Mouse (Mus musculus) left cerebral cortex, adult 9 months (tissue): ENCODE measurements around the gene Cobll1.

ENCODE experiments used
- DNase-seq, 2 experiments: peaks; one replicate each; pipeline ENCODE4 v3.0.0; 2022; ENCODE audit warnings: low spot score in 2 of 2

The Cobll1 gene

GRCm38 (mm10) chr2:65093990-65094389 is 145.2 kb downstream of the Cobll1 start:
- peak in 1 of 2 experiments; percentile 26 for DNase-seq

GRCm38 (mm10) chr2:65090986-65091385 is 148.2 kb downstream of the Cobll1 start:
- no peak for DNase-seq

GRCm38 (mm10) chr2:65087197-65087596 is 152.0 kb downstream of the Cobll1 start:
- DNase-seq, result no peak

GRCm38 (mm10) chr2:65083411-65083810 is 155.8 kb downstream of the Cobll1 start:
- no peak for DNase-seq

GRCm38 (mm10) chr2:65077544-65077943 is 161.7 kb downstream of the Cobll1 start:
- DNase-seq, result no peak

- DNase-seq, result no peak
Observed at GRCm38 (mm10) chr2:65075840-65076239, 163.4 kb downstream of the Cobll1 start.

- no peak for DNase-seq
Observed at GRCm38 (mm10) chr2:65075431-65075830, 163.8 kb downstream of the Cobll1 start.

- DNase-seq, result no peak
Observed at GRCm38 (mm10) chr2:65072205-65072604, 167.0 kb downstream of the Cobll1 start.

- DNase-seq, result no peak
Observed at GRCm38 (mm10) chr2:65053764-65054163, 185.4 kb downstream of the Cobll1 start.

- no peak for DNase-seq
Observed at GRCm38 (mm10) chr2:65052191-65053012, 186.8 kb downstream of the Cobll1 start.

GRCm38 (mm10) chr2:65050776-65051175 is 188.4 kb downstream of the Cobll1 start:
- DNase-seq, result no peak

- no peak for DNase-seq
Observed at GRCm38 (mm10) chr2:65048234-65049017, 190.8 kb downstream of the Cobll1 start.
